Mouse (Mus musculus): ENCODE data around the gene Zfp408.
"Not testable (repeated sequence)": the region's sequence is repeated elsewhere in the genome, so short reads cannot be mapped to it uniquely, and the experiment has no call there.

Gene Zfp408

GRCm38 (mm10) chr2:91651458-91652258 is 2.1 kb upstream of the Zfp408 start:
- intact Hi-C loops (cut with DNase I): no loop called here

- intact Hi-C loops (cut with DNase I): no loop called here
These were observed 887 bp upstream of the Zfp408 start for GRCm38 (mm10) chr2:91650360-91650995.

DNA sequence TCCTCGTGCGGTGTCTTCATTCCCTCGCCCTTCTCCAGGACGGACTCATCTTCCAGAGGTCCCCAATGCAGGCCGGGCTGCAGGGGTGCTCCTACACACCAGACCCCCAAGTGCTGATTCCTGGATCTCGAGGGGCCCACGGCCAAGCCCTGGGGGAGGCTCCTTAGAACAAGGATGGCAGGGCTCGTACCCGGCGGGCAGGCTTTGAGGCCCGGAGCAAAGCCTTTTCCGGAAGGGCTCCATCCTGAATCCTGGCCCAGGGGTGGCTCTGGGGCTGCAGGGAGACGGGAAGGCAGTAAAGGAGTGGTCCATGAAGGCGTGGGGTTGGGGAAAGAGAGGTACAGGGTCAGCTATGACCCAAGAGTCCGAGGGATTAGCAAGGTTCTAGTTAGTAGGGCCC is 439 bp downstream of the Zfp408 start:
- intact Hi-C loops (cut with DNase I): no loop called here

- intact Hi-C loops (cut with DNase I): loop anchor here (1.0 kb wide), 1 partner anchor 43 kb away; no protein-coding TSS in a partner anchor
These were observed 2.9 kb downstream of the Zfp408 start for GRCm38 (mm10) chr2:91646733-91647132.

DNA sequence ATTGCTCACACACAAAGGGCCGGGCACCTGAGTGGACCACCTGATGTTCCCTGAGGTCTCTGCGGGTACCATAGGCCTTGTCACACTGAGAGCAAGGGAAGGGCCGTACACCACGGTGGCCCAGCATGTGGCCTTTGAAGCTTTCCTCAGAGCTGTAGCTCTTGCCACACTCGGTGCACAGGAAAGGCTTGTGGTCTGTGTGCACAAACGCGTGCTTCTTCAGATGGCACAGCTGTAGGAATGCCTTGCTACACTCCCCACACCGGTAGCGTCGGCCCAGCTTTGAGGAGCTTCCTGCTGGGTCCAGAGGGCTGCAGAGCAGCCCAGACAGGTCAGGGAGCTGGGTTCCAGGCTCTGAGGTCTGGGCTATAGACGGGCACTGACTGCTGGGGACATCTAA is 3.8 kb downstream of the Zfp408 start:
- intact Hi-C loops (cut with DNase I): loop anchor here (1.0 kb wide), 1 partner anchor 43 kb away; no protein-coding TSS in a partner anchor

DNA sequence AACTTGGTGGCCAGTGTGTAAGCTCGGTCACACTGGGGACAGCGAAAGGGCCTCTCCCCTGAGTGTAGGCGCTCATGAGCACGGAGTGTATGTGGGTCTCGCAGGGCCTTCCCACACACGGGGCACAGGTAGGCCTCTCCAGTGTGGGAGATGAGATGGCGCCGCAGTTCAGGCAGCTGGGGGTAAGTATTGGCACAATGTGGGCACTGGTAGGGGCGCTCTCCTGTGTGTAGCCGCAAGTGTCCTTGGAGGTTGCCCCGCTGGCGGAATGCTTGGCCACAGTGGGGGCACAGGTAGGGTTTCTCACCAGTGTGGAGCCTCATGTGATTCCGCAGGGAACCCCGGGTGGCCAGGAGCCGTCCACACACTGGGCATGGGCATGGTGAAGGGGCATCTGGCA is 4.2 kb downstream of the Zfp408 start:
- intact Hi-C loops (cut with DNase I): no loop called here

DNA sequence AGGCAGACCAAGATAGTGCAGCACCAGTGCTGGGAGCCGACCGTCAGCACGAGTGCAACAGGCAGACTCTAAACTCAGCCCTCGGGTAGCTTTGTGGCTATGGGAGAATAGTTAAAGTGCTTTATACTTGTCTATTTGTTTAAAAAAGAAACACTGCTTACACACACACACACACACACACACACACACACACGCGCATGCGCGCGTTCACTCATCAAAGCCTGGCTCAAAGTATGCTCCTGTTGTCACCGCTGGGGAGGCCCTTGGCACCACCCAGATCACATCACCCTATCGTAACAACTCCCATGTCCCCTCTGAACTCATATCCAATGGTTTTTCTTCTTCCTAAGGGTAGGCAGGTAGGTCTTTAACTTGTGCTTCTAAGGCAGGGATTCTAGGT is 5.6 kb downstream of the Zfp408 start:
- intact Hi-C loops (cut with DNase I): no loop called here

DNA sequence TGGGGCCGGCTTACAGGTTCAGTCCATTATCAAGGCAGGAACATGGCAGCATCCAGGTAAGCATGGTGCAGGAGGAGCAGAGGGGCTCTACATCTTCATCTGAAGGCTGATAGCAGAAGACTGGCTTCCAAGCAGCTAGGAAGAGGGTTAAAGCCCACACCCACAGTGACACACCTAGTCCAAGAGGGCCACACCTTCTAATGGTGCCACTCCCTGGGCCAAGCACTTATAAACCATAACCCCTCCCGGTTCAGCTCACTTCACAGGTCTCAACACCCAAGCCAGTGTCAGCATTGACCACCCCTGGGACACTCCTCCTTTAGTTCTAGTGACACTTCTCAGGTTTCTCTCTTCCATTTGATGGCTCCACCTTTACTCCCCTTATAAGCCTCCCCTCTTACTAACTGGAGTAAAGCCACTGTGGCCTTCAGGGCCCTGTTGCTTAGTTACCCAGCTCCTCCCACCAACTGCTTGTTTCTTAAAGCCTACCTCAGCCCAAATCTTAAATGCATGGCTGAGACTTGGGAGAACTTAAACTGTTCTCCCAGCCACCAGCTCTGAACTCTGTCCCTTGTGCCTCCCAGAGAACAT is 6.7 kb downstream of the Zfp408 start:
- intact Hi-C loops (cut with DNase I): no loop called here

DNA sequence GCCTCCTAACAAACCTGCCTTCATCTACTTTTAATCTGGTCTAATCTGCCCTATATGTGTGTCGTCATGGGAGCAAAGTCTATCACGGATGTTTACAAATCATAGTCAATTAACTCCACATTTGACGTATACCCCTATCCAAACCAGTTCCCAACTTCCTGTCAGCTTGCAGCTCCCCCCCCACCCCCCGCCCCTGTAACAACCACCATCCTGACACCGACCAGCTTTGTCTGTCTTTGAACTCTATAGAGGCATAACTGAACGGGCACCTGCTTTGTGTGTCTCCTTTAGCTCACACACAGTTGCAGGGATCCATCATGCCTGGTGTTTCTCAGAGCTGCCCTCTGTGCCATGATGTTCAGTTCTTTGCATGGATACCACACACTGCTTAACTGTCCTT is 10.7 kb downstream of the Zfp408 start:
- intact Hi-C loops (cut with DNase I): no loop called here

DNA sequence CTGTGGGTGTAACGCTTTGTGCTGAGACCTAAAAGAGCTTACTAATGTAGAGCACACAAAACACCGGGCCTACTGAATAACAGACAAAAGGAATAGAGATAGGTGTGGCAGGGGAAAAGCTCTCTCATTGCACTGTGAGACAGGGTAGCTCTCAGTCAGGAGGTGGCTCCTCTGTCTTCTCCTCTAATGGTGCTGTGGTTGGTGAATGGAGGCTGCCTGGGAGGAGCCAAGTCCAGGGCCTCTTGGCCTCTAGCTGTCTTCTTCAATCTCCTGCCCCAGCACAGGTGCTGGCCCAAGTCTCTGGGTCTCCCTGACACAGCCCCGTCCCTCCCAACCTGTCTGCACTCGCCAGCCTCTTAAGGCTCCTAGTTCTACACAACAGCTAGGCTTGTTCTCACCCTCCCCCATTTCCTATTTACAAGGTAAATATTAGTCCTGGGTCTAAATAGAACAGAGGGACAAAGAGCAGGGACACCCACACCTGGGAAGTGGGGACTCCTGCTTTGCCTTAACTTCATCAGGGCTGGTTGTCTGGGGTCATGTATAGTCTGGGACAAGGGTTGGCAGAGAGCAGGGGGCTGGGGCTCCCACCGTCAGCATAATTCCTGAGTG is 12.8 kb downstream of the Zfp408 start:
- intact Hi-C loops (cut with DNase I): no loop called here

DNA sequence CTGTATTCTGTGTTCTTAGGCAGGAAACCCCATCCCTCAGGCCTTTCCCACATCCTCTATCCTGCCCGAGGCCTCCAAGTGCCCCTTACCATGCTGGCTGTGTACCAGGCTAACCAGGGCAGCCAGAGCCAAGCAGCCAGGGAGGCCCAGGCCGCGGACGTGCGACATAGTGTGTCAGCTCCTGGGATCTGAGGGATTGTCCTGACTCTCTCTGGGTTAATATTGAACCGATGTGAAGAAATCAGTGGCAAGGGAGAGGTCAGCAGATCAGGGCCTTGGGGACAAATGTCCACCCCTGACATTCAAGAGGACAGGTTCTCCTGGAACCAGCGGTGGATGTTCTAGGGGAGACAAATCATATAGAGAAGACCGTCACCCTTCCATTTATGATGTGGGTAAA is 13.4 kb downstream of the Zfp408 start, which contains the start of gene F2:
F2 (minus strand) TSS at position 186 of the 400 bp plus-strand sequence.
- intact Hi-C loops (cut with DNase I): no loop called here

DNA sequence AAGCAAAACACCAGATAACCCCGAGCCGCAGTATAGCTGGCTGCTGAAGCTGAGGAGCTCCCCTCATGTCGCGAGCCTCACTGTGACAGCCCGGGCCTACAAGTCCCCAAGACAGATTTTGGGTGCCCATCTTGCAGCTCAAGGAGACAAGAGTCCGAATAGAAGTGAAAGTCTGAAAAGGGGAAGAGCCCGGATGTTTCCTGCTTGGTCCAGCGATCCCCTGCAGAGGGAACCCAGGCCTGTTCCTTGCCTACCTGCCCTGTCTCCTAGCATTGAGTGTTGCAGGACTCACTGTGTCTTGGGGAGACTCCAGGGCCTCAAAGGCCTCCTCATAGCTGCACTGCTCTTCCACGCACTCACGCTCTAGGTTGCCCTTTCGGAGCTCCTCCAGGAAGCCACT is 14.1 kb downstream of the Zfp408 start:
- intact Hi-C loops (cut with DNase I): no loop called here

DNA sequence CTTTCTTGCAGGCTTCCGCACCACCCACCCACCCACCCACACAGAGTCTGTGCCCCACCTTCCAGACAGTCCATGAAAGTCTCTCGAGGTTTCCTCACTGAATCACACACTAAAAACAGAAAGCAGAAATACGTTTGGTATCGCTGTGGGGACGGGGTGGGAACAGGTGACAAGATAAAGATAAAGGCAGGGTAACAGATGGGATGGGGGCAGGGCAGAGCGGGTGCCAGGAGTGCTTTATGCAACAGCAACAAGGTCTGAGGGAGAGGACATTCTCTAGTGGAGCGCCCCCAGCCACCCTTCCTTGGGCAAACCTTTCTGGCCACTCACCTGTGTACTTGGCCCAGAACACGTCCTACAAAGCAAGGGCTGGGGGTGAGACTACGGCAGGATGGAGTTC is 14.8 kb downstream of the Zfp408 start:
- intact Hi-C loops (cut with DNase I): no loop called here

DNA sequence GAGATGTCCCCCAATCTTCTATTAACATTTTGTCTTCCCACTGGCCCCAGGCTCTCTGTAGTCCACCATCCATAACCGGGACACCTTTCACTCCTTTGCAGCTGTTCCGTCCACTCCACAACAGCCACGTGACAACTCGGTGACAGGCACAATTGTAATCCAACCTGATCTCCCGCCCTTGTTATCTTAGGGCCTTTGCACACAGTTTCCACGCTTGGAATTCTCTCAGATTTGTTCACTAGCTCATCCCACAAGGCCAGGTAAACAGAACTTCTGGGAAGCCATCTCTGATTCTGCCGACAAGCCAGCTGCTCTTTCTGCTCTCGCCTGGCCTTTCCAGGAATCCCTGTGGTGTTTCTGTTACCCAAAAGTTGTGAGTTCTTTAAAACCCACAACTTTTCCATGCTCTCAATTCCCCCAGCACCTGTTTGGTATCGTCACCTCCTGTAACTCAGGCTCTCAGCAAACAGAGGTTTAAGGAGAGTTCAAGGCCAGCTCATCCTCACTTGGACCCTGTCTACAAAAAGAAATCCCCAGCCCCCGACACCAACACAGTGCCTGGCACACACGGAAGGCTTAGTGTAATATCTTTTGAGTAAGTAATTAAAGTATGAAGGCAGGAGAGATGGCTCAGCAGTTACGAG is 16.1 kb downstream of the Zfp408 start:
- intact Hi-C loops (cut with DNase I): no loop called here

- intact Hi-C loops (cut with DNase I): no loop called here
These were observed 17.3 kb downstream of the Zfp408 start for GRCm38 (mm10) chr2:91632316-91632715.

DNA sequence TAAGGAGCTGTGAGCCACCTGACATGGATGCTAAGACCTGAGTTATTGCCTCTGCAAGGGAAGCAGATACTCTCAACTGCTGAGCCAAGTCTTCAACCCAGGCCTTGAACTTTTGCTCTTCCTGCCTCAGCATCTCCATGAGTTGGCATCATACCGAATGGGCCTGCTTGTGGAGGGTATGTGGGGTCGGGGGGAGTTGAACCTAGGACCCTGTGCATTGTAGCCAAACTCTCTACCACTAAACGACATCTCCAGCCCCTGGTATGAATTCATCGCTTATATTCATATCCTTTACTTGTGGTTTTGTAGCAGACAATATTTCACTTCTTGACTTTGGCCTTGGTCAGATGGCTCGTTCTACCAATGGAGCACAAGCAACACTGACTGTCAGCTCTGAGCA is 17.8 kb downstream of the Zfp408 start:
- intact Hi-C loops (cut with DNase I): no loop called here

- intact Hi-C loops (cut with DNase I): no loop called here
These were observed 19.2 kb downstream of the Zfp408 start for GRCm38 (mm10) chr2:91630384-91630783.

DNA sequence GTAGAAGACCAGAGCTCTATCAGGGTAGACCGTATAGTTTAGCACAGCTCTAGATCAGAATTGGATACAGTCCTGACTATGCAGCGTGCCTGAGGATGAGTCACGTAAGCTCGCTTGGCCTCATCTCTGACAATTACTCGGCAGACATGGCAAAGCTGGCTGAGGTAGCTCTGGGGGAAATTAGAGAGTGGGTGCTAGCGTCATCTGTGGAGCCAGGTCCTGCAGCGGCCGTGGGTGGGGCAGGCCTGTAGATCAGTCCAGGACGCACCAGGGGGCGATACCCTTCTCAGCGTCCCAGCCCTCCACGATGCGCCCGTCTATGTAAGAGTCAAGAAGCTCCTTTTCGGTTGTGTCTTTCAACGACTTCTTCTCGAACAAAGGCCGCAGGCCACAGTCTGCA is 19.9 kb downstream of the Zfp408 start:
- intact Hi-C loops (cut with DNase I): no loop called here

GRCm38 (mm10) chr2:91628171-91628570 is 21.4 kb downstream of the Zfp408 start:
- intact Hi-C loops (cut with DNase I): no loop called here

GRCm38 (mm10) chr2:91627486-91627885 is 22.1 kb downstream of the Zfp408 start:
- intact Hi-C loops (cut with DNase I): no loop called here

GRCm38 (mm10) chr2:91623366-91623765 is 26.2 kb downstream of the Zfp408 start:
- intact Hi-C loops (cut with DNase I): not testable (repeated sequence)
